Mouse (Mus musculus) layer of hippocampus, postnatal 36 days (tissue): Measurements from ENCODE around the gene Nup93. TPM values are rescaled to one million over a fixed set of nuclear protein-coding genes. Genes with fewer than 3 reads are reported as not detected.
A peak's percentile ranks its signal among the peaks of the same experiment; 100 is the strongest.

Experiments
- DNase-seq, 2 experiments: peaks; one replicate each; pipeline ENCODE4 v3.0.0; 2022
- total RNA-seq, 2 experiments: library from RNA; stranded (reverse); gene quantifications; 2 replicates each; pipeline ENCODE4 v1.2.3; 2021

Gene Nup93
- total RNA-seq, 2 experiments from 2014 or later: 56.7 to 74.8 TPM

GRCm38 (mm10) chr8:94323041-94323440 lies 108.7 kb downstream of the Nup93 start:
- no peak for DNase-seq

- DNase-seq: no peak
Measured at GRCm38 (mm10) chr8:94324071-94324470, 109.7 kb downstream of the Nup93 start.

- no peak for DNase-seq
Measured at GRCm38 (mm10) chr8:94326016-94326415, 111.7 kb downstream of the Nup93 start.

GRCm38 (mm10) chr8:94328932-94329728 lies 114.8 kb downstream of the Nup93 start, which contains the start of gene Slc12a3:
Slc12a3 (plus strand) TSS chr8:94329201.
- no peak for DNase-seq

- DNase-seq: peak in 1 of 2 experiments; percentile 38
Measured at GRCm38 (mm10) chr8:94330733-94331132, 116.4 kb downstream of the Nup93 start.

GRCm38 (mm10) chr8:94333345-94333744 lies 119.0 kb downstream of the Nup93 start:
- no peak for DNase-seq

- DNase-seq: no peak
Measured at GRCm38 (mm10) chr8:94337559-94337958, 123.2 kb downstream of the Nup93 start.

GRCm38 (mm10) chr8:94340796-94341195 lies 126.4 kb downstream of the Nup93 start:
- no peak for DNase-seq

- no peak for DNase-seq
Measured at GRCm38 (mm10) chr8:94342691-94343090, 128.3 kb downstream of the Nup93 start.

GRCm38 (mm10) chr8:94343290-94343689 lies 128.9 kb downstream of the Nup93 start:
- DNase-seq: peak; percentile 69 to 78

- DNase-seq: no peak
Measured at GRCm38 (mm10) chr8:94343778-94344320, 129.5 kb downstream of the Nup93 start.

GRCm38 (mm10) chr8:94345657-94346056 lies 131.3 kb downstream of the Nup93 start:
- DNase-seq: no peak

GRCm38 (mm10) chr8:94346264-94346663 lies 131.9 kb downstream of the Nup93 start:
- DNase-seq: no peak

GRCm38 (mm10) chr8:94348425-94348824 lies 134.1 kb downstream of the Nup93 start:
- DNase-seq: no peak

GRCm38 (mm10) chr8:94354069-94354531 lies 139.7 kb downstream of the Nup93 start:
- no peak for DNase-seq

GRCm38 (mm10) chr8:94354571-94354970 lies 140.2 kb downstream of the Nup93 start:
- DNase-seq: no peak

GRCm38 (mm10) chr8:94357220-94357619 lies 142.9 kb downstream of the Nup93 start:
- DNase-seq: no peak

GRCm38 (mm10) chr8:94358541-94358940 lies 144.2 kb downstream of the Nup93 start:
- peak; percentile 50 to 54 for DNase-seq

- no peak for DNase-seq
Measured at GRCm38 (mm10) chr8:94361774-94362431, 147.5 kb downstream of the Nup93 start.

- no peak for DNase-seq
Measured at GRCm38 (mm10) chr8:94362607-94363239, 148.4 kb downstream of the Nup93 start.

GRCm38 (mm10) chr8:94363288-94363688 lies 148.9 kb downstream of the Nup93 start:
- no peak for DNase-seq

GRCm38 (mm10) chr8:94363906-94364305 lies 149.5 kb downstream of the Nup93 start:
- DNase-seq: no peak
